Mouse (Mus musculus) bone marrow macrophage, adult 2 months (primary cell): ENCODE data around the gene Klhdc10. TPM values are rescaled to one million over a fixed set of nuclear protein-coding genes. Genes with fewer than 3 reads are reported as not detected.
"Not testable (repeated sequence)": the region's sequence is repeated elsewhere in the genome, so short reads cannot be mapped to it uniquely, and the experiment has no call there.

Experiments
- H3K27ac ChIP-seq: 2 replicates; pipeline ENCODE4 v1.5.1; 2012; ENCODE audit warnings: low read depth, low read length; ENCODE audit not compliant: insufficient read depth
- H3K4me1 ChIP-seq: 2 replicates; pipeline ENCODE4 v1.6.1; 2012; ENCODE audit warnings: low read length; ENCODE audit not compliant: control insufficient read depth, insufficient read depth
- H3K4me3 ChIP-seq: 2 replicates; pipeline ENCODE4 v1.5.1; 2012; ENCODE audit warnings: mild to moderate bottlenecking, low read length, moderate library complexity; ENCODE audit not compliant: insufficient read depth
- CTCF ChIP-seq: IDR thresholded peaks from 2 replicates; pipeline ENCODE4 v1.5.1; 2012; ENCODE audit warnings: low read depth, mild to moderate bottlenecking, low read length, moderate library complexity
- POLR2A ChIP-seq: IDR thresholded peaks from 2 replicates; pipeline ENCODE4 v1.6.1; 2012; ENCODE audit warnings: mild to moderate bottlenecking, low read depth, low read length, borderline replicate concordance
- polyA plus RNA-seq: library from polyadenylated mRNA; stranded (reverse); fragments of >200 nt; gene quantifications from 2 replicates; pipeline ENCODE4 v1.2.4, GENCODE M21; 2012; ENCODE audit not compliant: missing spikeins, insufficient read depth, insufficient read length

The Klhdc10 gene
- polyA plus RNA-seq, 1 experiment = 18.1 TPM

DNA sequence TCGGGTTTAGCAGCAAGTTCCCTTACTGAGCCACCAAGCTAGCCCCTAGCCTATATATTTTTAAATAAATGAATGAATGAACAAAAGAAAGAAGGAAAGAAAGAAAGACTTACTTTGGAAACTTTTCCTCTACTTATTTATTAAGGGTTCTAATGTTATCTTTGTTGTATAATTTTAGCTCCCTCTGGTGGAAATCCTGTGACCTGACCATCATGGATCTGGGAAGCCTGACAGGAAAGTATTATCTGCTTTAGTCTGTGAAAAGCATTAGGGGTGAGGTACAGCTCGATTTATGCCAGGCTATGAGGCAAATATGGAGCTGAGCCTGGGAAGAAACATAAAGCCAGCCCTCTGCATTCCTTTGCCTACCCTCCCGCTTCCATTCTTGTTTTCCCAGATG is 32.4 kb upstream of the Klhdc10 start:
- no peaks in the 10 kb centered on the region for H3K4me1 ChIP-seq
- no peak overlapping the region for H3K4me3 ChIP-seq
- H3K27ac ChIP-seq = no peak overlapping the region
- TF ChIP-seq POLR2A (no peak), CTCF (no peak)

DNA sequence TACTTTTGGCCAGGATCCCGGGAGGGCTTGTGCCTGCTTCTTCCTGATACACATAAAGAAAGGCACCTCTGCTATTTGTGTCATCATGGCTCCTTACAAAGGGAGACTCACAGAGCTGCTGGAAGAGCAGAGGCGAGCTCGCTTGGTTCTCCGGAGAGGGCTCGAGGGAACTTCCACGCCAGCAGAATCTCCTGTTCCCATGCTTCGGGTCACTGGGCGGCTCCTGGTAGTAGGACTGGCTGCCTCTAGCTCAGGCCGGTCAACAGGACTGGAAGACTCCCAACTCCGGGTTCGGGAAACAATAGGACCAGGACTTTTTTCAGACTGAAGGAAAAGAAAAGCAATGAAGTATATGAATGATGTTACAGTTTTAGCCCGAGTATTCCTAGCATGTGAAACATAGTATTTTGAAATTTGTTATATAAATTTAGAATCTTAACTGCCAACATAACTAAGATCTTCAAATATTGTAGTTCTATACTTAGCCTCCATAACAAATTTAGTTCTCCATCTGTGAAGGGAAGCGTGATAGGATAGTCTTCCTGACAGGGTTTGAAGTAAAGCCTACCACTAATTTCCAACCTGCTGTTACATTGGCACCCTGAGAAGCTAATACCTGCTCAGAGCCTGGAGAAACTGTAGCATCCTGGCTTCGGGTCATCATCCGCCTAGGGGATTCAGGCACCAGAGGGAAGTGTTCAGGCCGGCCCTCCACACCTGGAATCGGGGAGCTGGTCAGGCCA is 28.9 kb upstream of the Klhdc10 start:
- Histone ChIP-seq H3K4me3 (no peak overlapping the region), H3K4me1 (peaks cover 20% of the 10 kb centered on the region), H3K27ac (no peak overlapping the region)
- no peak for TF ChIP-seq POLR2A
- no peak for TF ChIP-seq CTCF

DNA sequence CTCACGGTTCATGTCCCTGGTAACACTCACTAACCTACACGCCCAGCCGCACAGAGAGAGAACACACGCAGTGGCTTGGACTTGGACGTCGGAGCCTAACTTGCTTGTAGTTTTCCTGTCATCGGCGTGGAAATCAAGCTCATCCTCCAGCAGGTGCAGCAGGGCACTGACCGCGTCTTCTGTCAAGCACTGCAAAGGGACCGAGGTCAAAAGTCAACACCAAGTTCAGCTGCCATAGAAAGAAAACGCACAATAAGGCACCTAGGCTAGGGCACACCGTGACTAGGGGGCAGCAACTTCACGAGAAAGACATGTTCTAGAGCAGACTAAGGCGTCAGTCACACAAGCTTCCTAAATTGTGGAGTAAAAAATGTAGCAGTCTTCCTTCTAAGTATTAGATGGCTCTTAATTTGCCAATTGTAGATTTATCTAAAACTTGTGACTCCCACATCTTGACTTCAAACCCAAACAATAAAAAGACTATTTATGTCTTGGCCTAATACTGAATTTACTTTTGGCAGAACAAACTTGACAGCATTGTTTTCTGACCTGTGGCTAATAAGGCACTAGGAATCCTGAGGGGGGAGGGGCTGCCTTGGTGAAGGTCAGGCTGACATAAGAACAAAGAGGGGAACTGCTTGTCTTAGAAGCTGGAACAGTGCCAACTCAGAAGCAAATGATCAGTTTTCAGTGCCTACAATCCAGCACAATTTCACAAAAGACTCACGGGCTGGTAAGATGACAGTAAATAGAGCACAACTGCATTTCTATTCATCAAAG is 26.7 kb upstream of the Klhdc10 start:
- no peak overlapping the region for H3K4me3 ChIP-seq
- peaks cover 20% of the 10 kb centered on the region for H3K4me1 ChIP-seq
- peak overlapping the region; percentile 11 for H3K27ac ChIP-seq
- TF ChIP-seq CTCF = no peak
- TF ChIP-seq POLR2A = no peak

DNA sequence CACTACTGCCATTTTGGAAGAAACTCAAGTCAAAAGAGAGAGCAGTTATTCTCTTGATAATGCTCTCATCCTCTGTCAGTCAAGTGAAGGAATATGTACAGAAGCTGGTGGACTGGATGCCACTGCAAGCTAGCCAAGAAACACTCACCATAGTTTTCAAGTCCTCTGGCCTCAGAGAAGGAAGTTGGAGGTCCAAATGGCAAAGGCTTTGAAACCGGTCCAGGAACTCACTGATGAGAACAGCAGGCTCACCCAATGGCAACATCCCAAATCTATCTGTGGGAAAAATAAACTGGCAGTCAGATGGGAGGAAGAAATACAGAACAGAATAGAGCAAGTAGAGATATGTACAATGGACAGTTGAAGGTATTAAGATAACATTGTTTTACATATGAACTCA is 25.9 kb upstream of the Klhdc10 start:
- H3K27ac ChIP-seq = 0 out of 2 replicates have a peak overlapping the region, but pooled peaks have one; percentile 17
- TF ChIP-seq POLR2A (no peak), CTCF (no peak)
- H3K4me1 ChIP-seq = peaks cover 20% of the 10 kb centered on the region
- H3K4me3 ChIP-seq = no peak overlapping the region

DNA sequence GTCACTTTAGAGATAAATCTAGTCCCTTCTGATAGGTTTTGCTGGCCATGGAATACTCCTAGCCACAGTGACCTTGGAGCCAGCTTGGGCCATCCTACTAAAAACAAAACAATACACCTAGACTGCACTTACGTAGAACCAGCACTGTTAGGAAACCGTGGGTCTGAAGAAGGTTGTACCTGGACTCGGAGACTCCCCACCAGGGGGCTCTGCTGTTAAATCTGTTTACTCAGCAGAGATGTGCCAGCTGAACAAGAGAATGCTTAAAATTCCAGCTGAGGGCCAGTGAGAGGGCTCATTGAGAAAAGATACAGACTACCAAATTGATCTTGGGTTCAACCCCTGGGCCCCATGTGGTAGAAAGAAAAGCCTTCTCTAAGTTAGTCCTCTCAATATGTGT is 20.6 kb upstream of the Klhdc10 start:
- H3K4me1 ChIP-seq = peaks cover 7% of the 10 kb centered on the region
- no peak overlapping the region for H3K4me3 ChIP-seq
- TF ChIP-seq POLR2A (no peak), CTCF (no peak)
- H3K27ac ChIP-seq = no peak overlapping the region

DNA sequence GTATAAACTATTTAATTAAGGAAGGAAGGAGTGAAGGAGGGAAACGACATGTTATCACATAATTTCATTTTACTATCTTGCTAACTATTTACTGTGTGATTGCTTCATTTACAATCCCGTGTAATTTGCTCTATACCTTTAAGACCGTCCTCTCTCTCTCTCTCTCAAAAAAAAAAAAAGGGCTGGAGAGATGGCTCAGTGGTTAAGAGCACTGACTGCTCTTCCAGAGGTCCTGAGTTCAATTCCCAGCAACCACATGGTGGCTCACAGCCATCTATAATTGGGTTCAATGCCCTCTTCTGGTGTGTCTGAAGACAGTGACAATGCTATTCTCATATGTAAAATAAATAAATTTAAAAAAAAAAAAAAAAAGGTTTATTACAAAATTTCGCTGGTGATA is 11.4 kb upstream of the Klhdc10 start:
- H3K4me3 ChIP-seq = peak overlapping the region; percentile 100
- peak overlapping the region; percentile 67; the same call in 1 of the 2 replicates for H3K27ac ChIP-seq

DNA sequence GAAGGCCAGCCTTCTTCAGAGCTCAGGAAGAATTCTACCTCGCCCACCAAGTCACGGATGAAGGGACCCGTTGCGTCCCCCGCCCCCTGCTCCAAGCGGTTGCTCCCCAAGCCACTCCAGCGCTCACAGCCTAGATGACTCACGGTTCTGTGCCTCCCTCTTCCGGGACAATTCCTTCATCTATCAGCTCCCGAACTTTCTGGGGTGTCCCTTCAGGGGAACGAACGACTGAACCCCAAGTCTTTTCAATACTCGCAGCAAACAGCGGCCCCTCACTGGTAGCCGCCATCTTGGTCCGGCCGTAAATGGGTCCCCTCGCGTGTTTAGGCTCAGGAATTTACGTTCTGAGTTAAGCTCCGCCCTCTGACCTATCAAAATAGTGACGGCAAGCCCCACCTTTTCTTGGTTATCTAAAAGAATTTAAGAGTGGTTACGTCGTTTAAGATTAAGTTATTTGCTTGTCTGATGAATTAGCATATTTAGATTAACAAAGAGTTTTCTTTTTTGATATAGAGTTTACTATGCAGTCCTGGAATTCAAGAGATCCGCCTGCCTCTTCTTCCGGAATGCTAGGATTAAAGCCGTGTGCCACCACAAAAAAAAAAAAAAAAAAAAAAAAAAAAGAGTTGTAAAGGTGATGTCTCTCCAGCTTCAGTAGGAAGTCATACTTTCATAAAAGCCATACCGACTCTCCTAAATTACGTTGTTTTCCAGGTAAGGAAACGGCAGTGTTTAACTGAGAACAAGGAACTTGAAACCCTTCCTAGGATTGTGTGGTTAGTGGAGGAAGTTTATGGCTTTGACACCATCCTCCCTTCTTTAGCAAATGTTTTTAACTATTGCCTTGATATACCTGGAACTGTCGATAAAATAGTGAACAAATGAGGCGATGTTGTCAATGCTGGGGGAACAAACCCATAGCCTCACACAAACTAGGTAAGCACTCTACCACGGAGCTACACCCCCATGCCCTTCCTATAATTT is 10.7 kb upstream of the Klhdc10 start, which contains the start of gene Zc3hc1:
Gene Zc3hc1 (minus strand): TSS at position 315 of the 984 bp plus-strand sequence.
- H3K4me3 ChIP-seq = peak within 1 kb of the TSS; percentile 100
- H3K27ac ChIP-seq = peak within 1 kb of the TSS; percentile 67
- TF ChIP-seq CTCF = no peak
- peak; percentile 60; the same call in 1 of the 2 replicates for TF ChIP-seq POLR2A
- peaks cover 7% of the 10 kb centered on the region for H3K4me1 ChIP-seq

More for the DNA sequence above, 11.4 kb upstream of the Klhdc10 start:
- not testable (repeated sequence) for H3K4me1 ChIP-seq

DNA sequence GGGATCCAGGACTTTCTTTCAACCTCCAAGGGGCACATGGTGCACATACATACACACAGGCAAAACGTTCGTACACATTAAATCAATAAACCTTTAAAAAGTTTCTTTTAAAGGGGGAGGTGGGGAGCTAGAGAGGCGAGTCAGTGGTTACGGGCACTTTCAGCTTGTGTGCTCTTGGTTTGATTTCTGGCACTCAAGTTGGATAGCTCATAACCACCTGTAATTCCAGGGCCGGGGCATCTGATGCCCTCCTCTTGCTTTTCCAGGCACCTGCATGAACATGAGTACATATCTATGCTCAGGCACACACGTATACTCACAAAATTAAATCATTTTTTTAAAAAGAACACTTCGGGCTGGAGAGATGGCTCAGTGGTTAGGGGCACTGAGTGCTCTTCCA is 9.7 kb upstream of the Klhdc10 start:
- peaks cover 7% of the 10 kb centered on the region for H3K4me1 ChIP-seq
- no peak overlapping the region for H3K27ac ChIP-seq
- no peak overlapping the region for H3K4me3 ChIP-seq
- no peak for TF ChIP-seq CTCF
- TF ChIP-seq POLR2A = no peak

DNA sequence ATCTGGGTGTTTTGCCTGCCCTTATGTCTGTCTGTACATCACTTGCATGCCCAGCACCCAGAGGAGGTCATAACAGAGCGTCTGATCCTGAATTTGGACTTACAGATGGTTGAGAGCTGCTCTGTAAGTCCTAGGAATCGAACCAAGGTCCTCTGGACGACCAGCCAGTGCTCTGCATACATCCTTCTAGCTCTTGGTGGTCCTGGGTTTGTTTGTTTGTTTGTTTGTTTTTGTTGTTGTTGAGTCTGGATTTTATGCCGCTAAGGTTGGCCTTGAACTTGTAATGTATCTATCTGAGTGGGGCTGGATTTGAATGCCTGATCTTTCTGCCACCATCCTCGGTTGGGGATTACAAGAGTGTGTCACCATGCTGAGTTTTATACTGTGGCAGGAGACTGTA is 1.5 kb upstream of the Klhdc10 start:
- Histone ChIP-seq H3K4me1 (peaks cover 10% of the 10 kb centered on the region), H3K4me3 (no peak overlapping the region), H3K27ac (0 out of 2 replicates have a peak overlapping the region, but pooled peaks have one; percentile 76)
- TF ChIP-seq POLR2A (no peak), CTCF (no peak)

DNA sequence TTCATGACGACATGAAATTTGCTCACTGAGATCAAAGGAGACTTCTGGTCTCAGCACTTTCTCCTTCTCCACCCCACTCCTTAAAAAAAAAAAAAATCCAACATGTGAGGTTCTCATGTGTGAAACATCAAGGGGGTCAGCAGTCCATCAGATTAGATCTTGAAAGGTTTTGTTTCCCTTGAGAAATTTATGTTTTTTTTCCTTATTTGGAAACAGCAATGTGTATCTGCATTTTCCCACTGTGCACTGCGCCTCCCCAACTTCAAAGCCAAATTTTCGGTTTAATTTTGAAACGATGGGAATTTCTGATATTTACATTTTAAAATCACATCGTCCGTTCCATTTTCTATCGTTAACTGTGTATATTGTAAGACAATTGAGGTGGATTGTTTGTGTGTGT is 952 bp upstream of the Klhdc10 start:
- TF ChIP-seq POLR2A (no peak), CTCF (no peak)
- H3K27ac ChIP-seq = peak overlapping the region; percentile 76
- H3K4me1 ChIP-seq = peaks cover 10% of the 10 kb centered on the region
- peak overlapping the region; percentile 74 for H3K4me3 ChIP-seq
